Mouse (Mus musculus) Patski (cell line): ENCODE data around the gene Krtap4-1. TPM values are rescaled to one million over a fixed set of nuclear protein-coding genes. Genes with fewer than 3 reads are reported as not detected.

Experiments used
- ATAC-seq: fragments of 100-300 bp; one replicate; pipeline ENCODE4 v1.8.0; 2021
- CTCF ChIA-PET: fragments of 350-600 bp; sonication (Branson Sonifier 250); formaldehyde crosslinking; loops from one replicate; lab custom pipeline; 2022; ENCODE audit warnings: inconsistent platforms; lab: Charles Lee
- POLR2A ChIA-PET: fragments of 350-600 bp; sonication (Branson Sonifier 250); formaldehyde crosslinking; loops from one replicate; lab custom pipeline; 2022; ENCODE audit warnings: antibody characterized with exemption, inconsistent platforms; lab: Charles Lee
- DNase-seq: peaks from one replicate; pipeline ENCODE4 v3.0.0-alpha.2; 2011; ENCODE audit warnings: low read depth, low spot score
- H3K27me3 ChIP-seq: fragments of 371-371 bp; one replicate; pipeline ENCODE4 v1.5.1; 2021
- CTCF ChIP-seq: fragments of 100-300 bp; IDR thresholded peaks from one replicate; pipeline ENCODE4 v1.5.1; 2021
- in situ Hi-C: fragments of 300-500 bp; cut with MboI; formaldehyde crosslinking; loops from 3 replicates; pipeline ENCODE4 v1.11.1; 2018; ENCODE audit warnings: low pct_unique_long_range_greater_than_20kb, mixed read lengths
- polyA plus RNA-seq: library from polyadenylated mRNA; unstranded; gene quantifications from one replicate; pipeline ENCODE4 v1.2.3, GENCODE M21; 2021

The Krtap4-1 gene
- polyA plus RNA-seq, 1 experiment from 2014 or later, result not detected

- CTCF ChIA-PET, result no interaction called here
- no peak for TF ChIP-seq CTCF
- in situ Hi-C loops, result loop anchor here (10.0 kb wide), 1 partner anchor 180 kb away; no protein-coding TSS in a partner anchor
- DNase-seq (no peak), ATAC-seq (no peak)
- POLR2A ChIA-PET, result no interaction called here
- H3K27me3 ChIP-seq, result no peaks in the 10 kb centered on the region
Observed at GRCm38 (mm10) chr11:99585096-99585495, 42.9 kb downstream of the Krtap4-1 start.

- DNase-seq (no peak), ATAC-seq (no peak)
- ChIA-PET POLR2A (no interaction called here), CTCF (interaction anchor here (2.3 kb wide), 1 partner anchor 10 kb away, joined by 6 read pairs; no protein-coding TSS in a partner anchor)
- no peaks in the 10 kb centered on the region for H3K27me3 ChIP-seq
- TF ChIP-seq CTCF, result no peak
- in situ Hi-C loops, result loop anchor here (10.0 kb wide), 1 partner anchor 182 kb away; no protein-coding TSS in a partner anchor
Observed at GRCm38 (mm10) chr11:99583245-99583704, 44.8 kb downstream of the Krtap4-1 start, which contains the start of gene Krtap1-4. TSS of gene Krtap1-4 (minus strand) at chr11:99583654.

- POLR2A ChIA-PET, result no interaction called here
- ATAC-seq (peak; percentile 74), DNase-seq (no peak)
- TF ChIP-seq CTCF, result no peak
- in situ Hi-C loops, result loop anchor here (10.0 kb wide), 1 partner anchor 183 kb away; no protein-coding TSS in a partner anchor
- H3K27me3 ChIP-seq, result no peaks in the 10 kb centered on the region
- CTCF ChIA-PET, result interaction anchor here (1.1 to 2.3 kb wide), 2 partner anchors 8 to 32 kb away, joined by 3 to 6 read pairs; no protein-coding TSS in a partner anchor
Observed at GRCm38 (mm10) chr11:99581564-99581963, 46.5 kb downstream of the Krtap4-1 start.

- DNase-seq, result no peak
- H3K27me3 ChIP-seq, result no peaks in the 10 kb centered on the region
- no peak for TF ChIP-seq CTCF
- no peak for ATAC-seq
- in situ Hi-C loops, result loop anchor here (10.0 kb wide), 1 partner anchor 184 kb away; no protein-coding TSS in a partner anchor
- POLR2A ChIA-PET, result no interaction called here
- CTCF ChIA-PET, result interaction anchor here (2.3 kb wide), 1 partner anchor 7 kb away, joined by 6 read pairs; no protein-coding TSS in a partner anchor
Observed at GRCm38 (mm10) chr11:99581051-99581450, 47.0 kb downstream of the Krtap4-1 start.

- in situ Hi-C loops, result loop anchor here (10.0 kb wide), 1 partner anchor 184 kb away; no protein-coding TSS in a partner anchor
- TF ChIP-seq CTCF, result no peak
- no peaks in the 10 kb centered on the region for H3K27me3 ChIP-seq
Observed at GRCm38 (mm10) chr11:99580636-99581035, 47.4 kb downstream of the Krtap4-1 start, which contains the start of gene Krtap1-5. TSS of gene Krtap1-5 (minus strand) at chr11:99581016.

More at GRCm38 (mm10) chr11:99580636-99581035, 47.4 kb downstream of the Krtap4-1 start, which contains the start of gene Krtap1-5:
- CTCF ChIA-PET, result no interaction called here
- ATAC-seq, result no peak
- DNase-seq, result no peak
- POLR2A ChIA-PET, result no interaction called here

Other genes starting within 250 kb of the Krtap4-1 start
- 7.2 TPM for gene Krt10, start 238.9 kb downstream of the Krtap4-1 start, polyA plus RNA-seq
- not detected for gene Krt12, start 206.0 kb downstream of the Krtap4-1 start, polyA plus RNA-seq
- not detected for gene Krt20, start 190.1 kb downstream of the Krtap4-1 start, polyA plus RNA-seq
- gene Krt23, start 135.1 kb downstream of the Krtap4-1 start, polyA plus RNA-seq, result 0.09 TPM
- gene Krt39, start 106.9 kb downstream of the Krtap4-1 start, polyA plus RNA-seq, result 0.08 TPM
- gene Krt40, start 85.1 kb downstream of the Krtap4-1 start, polyA plus RNA-seq, result not detected
- not detected for gene Krtap3-3, start 77.4 kb downstream of the Krtap4-1 start, polyA plus RNA-seq
- not detected for gene Krtap3-2, start 71.4 kb downstream of the Krtap4-1 start, polyA plus RNA-seq
- not detected for gene Gm11939, start 68.8 kb downstream of the Krtap4-1 start, polyA plus RNA-seq
- gene Krtap3-1, start 61.6 kb downstream of the Krtap4-1 start, polyA plus RNA-seq, result not detected
- not detected for gene Krtap1-5, start 47.2 kb downstream of the Krtap4-1 start, polyA plus RNA-seq
- gene Krtap1-4, start 44.6 kb downstream of the Krtap4-1 start, polyA plus RNA-seq, result not detected
- gene Krtap1-3, start 36.9 kb downstream of the Krtap4-1 start, polyA plus RNA-seq, result not detected
- not detected for gene Krtap9-3, start 30.1 kb downstream of the Krtap4-1 start, polyA plus RNA-seq
- gene Gm11938, start 24.9 kb downstream of the Krtap4-1 start, polyA plus RNA-seq, result not detected
- not detected for gene Gm11937, start 18.0 kb downstream of the Krtap4-1 start, polyA plus RNA-seq
- gene Krtap2-4, start 13.4 kb downstream of the Krtap4-1 start, polyA plus RNA-seq, result not detected
- gene Gm11562, start 7.8 kb downstream of the Krtap4-1 start, polyA plus RNA-seq, result not detected
- gene Krtap4-2, start 6.8 kb upstream of the Krtap4-1 start, polyA plus RNA-seq, result not detected
- not detected for gene Krtap4-7, start 15.9 kb upstream of the Krtap4-1 start, polyA plus RNA-seq
- not detected for gene Gm11555, start 22.0 kb upstream of the Krtap4-1 start, polyA plus RNA-seq
- gene Gm11563, start 30.7 kb upstream of the Krtap4-1 start, polyA plus RNA-seq, result not detected
- not detected for gene Krtap4-6, start 37.7 kb upstream of the Krtap4-1 start, polyA plus RNA-seq
- not detected for gene Gm14190, start 62.5 kb upstream of the Krtap4-1 start, polyA plus RNA-seq
- not detected for gene Gm14180, start 106.1 kb upstream of the Krtap4-1 start, polyA plus RNA-seq
- gene Gm11595, start 144.7 kb upstream of the Krtap4-1 start, polyA plus RNA-seq, result not detected
- gene Krtap4-8, start 152.5 kb upstream of the Krtap4-1 start, polyA plus RNA-seq, result 0.06 TPM
- gene Krtap4-9, start 157.0 kb upstream of the Krtap4-1 start, polyA plus RNA-seq, result not detected
- not detected for gene Gm11596, start 165.2 kb upstream of the Krtap4-1 start, polyA plus RNA-seq
- not detected for gene Gm11569, start 170.7 kb upstream of the Krtap4-1 start, polyA plus RNA-seq
- not detected for gene Gm11554, start 176.2 kb upstream of the Krtap4-1 start, polyA plus RNA-seq
- gene Krtap4-13, start 181.7 kb upstream of the Krtap4-1 start, polyA plus RNA-seq, result not detected
- gene Gm11564, start 187.4 kb upstream of the Krtap4-1 start, polyA plus RNA-seq, result not detected
- gene 2300003K06Rik, start 209.8 kb upstream of the Krtap4-1 start, polyA plus RNA-seq, result not detected
- not detected for gene Krtap4-16, start 223.4 kb upstream of the Krtap4-1 start, polyA plus RNA-seq
- not detected for gene Gm11568, start 229.7 kb upstream of the Krtap4-1 start, polyA plus RNA-seq
- gene Gm11559, start 236.2 kb upstream of the Krtap4-1 start, polyA plus RNA-seq, result not detected
- gene Krtap9-1, start 245.2 kb upstream of the Krtap4-1 start, polyA plus RNA-seq, result not detected